Mouse (Mus musculus) forebrain, embryonic 12.5 days (tissue): ENCODE results near the gene Foxn2. TPM values are rescaled to one million over a fixed set of nuclear protein-coding genes. Genes with fewer than 3 reads are reported as not detected.

Source experiments
- ATAC-seq: fragments of 200-750 bp; cut with Nextera tagmentation; 2 replicates; pipeline ENCODE4 v1.8.0; 2017; ENCODE audit warnings: moderate TSS enrichment; ENCODE audit not compliant: low FRiP score
- H3K27ac ChIP-seq: fragments of 300-500 bp; sonication (generic); 2 replicates; pipeline ENCODE4 v1.5.1; 2016; ENCODE audit warnings: mild to moderate bottlenecking
- H3K27me3 ChIP-seq: fragments of 300-500 bp; sonication (generic); 2 replicates; pipeline ENCODE4 v1.6.1; 2016; ENCODE audit warnings: mild to moderate bottlenecking
- H3K36me3 ChIP-seq: fragments of 300-500 bp; sonication (generic); replicated peaks from 2 replicates; pipeline ENCODE4 v1.6.1; 2016; ENCODE audit warnings: mild to moderate bottlenecking
- H3K4me1 ChIP-seq: fragments of 300-500 bp; sonication (generic); 2 replicates; pipeline ENCODE4 v1.6.1; 2016
- H3K4me2 ChIP-seq: fragments of 300-500 bp; sonication (generic); 2 replicates; pipeline ENCODE4 v1.6.1; 2016; ENCODE audit warnings: mild to moderate bottlenecking, moderate library complexity
- H3K4me3 ChIP-seq: fragments of 300-500 bp; sonication (generic); replicated peaks from 2 replicates; pipeline ENCODE4 v1.5.1; 2016; ENCODE audit warnings: mild to moderate bottlenecking
- H3K9ac ChIP-seq: fragments of 300-500 bp; sonication (generic); 2 replicates; pipeline ENCODE4 v1.6.1; 2016; ENCODE audit warnings: mild to moderate bottlenecking
- H3K9me3 ChIP-seq: fragments of 300-500 bp; sonication (generic); 2 replicates; pipeline ENCODE4 v1.6.1; 2016
- WGBS: fragments of 180-500 bp; shearing (Covaris S2); methylation state at CpG from one replicate; pipeline ENCODE4 v1.1.7; 2016; 5-methylcytosine and 5-hydroxymethylcytosine counted together
- polyA plus RNA-seq: library from polyadenylated mRNA; unstranded; fragments of >200 nt; fragmentation: Nextera tagmentation; extraction: Ambion mirVana; gene quantifications from 2 replicates; pipeline ENCODE4 v1.2.1, GENCODE M21; 2016

The Foxn2 gene
- polyA plus RNA-seq, 1 experiment from 2014 or later: 14.9 TPM

- no peaks in the 10 kb centered on the region for H3K36me3 ChIP-seq
- H3K4me1 ChIP-seq: peaks cover 14% of the 10 kb centered on the region
- peak overlapping the region; percentile 66 for H3K4me2 ChIP-seq
- no peak for ATAC-seq
- H3K27me3 ChIP-seq: no peaks in the 10 kb centered on the region
- H3K4me3 ChIP-seq: peak overlapping the region; percentile 15
- 58% methylated on average over 6 of the region's 6 CpGs for whole genome bisulfite sequencing
- no peak overlapping the region for H3K9ac ChIP-seq
- H3K9me3 ChIP-seq: no peaks in the 10 kb centered on the region
- no peak overlapping the region for H3K27ac ChIP-seq
Observed at GRCm38 (mm10) chr17:88531176-88531575, 90.7 kb downstream of the Foxn2 start.

DNA sequence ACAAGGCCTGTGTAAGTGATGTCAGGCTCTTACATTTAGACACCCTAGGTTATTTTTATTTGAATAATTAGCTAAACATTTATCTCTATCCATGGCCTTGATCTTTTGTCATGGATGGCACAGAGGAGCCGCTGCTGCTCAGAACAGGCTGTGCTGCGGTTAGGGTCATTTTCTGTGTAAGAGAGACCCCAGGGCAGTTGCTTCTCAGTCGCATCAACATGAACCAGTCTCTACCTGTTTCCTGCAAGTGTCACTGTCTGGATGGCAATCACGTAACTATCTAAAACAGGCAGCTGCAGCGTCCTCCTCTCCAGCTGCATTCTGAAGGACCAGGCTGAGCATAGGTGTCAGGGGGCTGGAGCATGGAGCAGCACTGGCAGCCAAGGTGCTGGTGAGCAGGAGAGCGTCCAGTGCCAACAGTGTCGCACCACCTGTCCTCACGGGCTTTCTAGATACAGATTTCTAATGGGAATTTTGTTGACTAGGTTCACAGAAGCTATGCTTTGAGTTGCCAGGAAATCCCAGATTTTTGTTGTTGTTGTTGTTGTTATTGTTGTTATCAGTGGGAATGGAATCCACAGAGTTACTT lies 97.4 kb downstream of the Foxn2 start:
- ATAC-seq: no peak
- Histone ChIP-seq H3K4me1 (peaks cover 3% of the 10 kb centered on the region), H3K4me3 (no peak overlapping the region), H3K27me3 (no peaks in the 10 kb centered on the region), H3K9ac (no peak overlapping the region), H3K36me3 (no peaks in the 10 kb centered on the region), H3K27ac (no peak overlapping the region), H3K9me3 (no peaks in the 10 kb centered on the region), H3K4me2 (no peak overlapping the region)
- 94% methylated on average over 8 of the region's 8 CpGs for WGBS

Other genes with a start within 250 kb of the Foxn2 start
- gene Ppp1r21, start 89.4 kb downstream of the Foxn2 start, polyA plus RNA-seq: 20.8 and 22.0 TPM in 2 replicates
- 1.5 and 2.4 TPM in 2 replicates for gene Ston1, start 157.0 kb downstream of the Foxn2 start, polyA plus RNA-seq
- not detected in 2 replicates for gene Gtf2a1l, start 227.9 kb downstream of the Foxn2 start, polyA plus RNA-seq